Mouse (Mus musculus) heart, embryonic 13.5 days (tissue): ENCODE results near the gene AL731706.1. TPM values are rescaled to one million over a fixed set of nuclear protein-coding genes. Genes with fewer than 3 reads are reported as not detected.
A peak's percentile ranks its signal among the peaks of the same experiment; 100 is the strongest.
"Not testable (repeated sequence)": the region's sequence is repeated elsewhere in the genome, so short reads cannot be mapped to it uniquely, and the experiment has no call there.

Source experiments
- ATAC-seq: fragments of 200-750 bp; cut with Nextera tagmentation; 2 replicates; pipeline ENCODE4 v1.8.0; 2017; ENCODE audit warnings: moderate TSS enrichment; ENCODE audit not compliant: insufficient number of reproducible peaks, low FRiP score, low TSS enrichment; ENCODE audit errors: extremely low read depth
- H3K27ac ChIP-seq: fragments of 300-500 bp; sonication (generic); replicated peaks from 2 replicates; pipeline ENCODE4 v1.5.1; 2015; ENCODE audit warnings: moderate library complexity, mild to moderate bottlenecking, inconsistent platforms
- H3K27me3 ChIP-seq: fragments of 300-500 bp; sonication (generic); replicated peaks from 2 replicates; pipeline ENCODE4 v1.6.1; 2015; ENCODE audit warnings: mild to moderate bottlenecking, inconsistent platforms
- H3K36me3 ChIP-seq: fragments of 300-500 bp; sonication (generic); 2 replicates; pipeline ENCODE4 v1.6.1; 2015; ENCODE audit warnings: mild to moderate bottlenecking, inconsistent platforms
- H3K4me1 ChIP-seq: fragments of 300-500 bp; sonication (generic); 2 replicates; pipeline ENCODE4 v1.6.1; 2015; ENCODE audit warnings: inconsistent platforms
- H3K4me2 ChIP-seq: fragments of 300-500 bp; sonication (generic); 2 replicates; pipeline ENCODE4 v1.6.1; 2015; ENCODE audit warnings: inconsistent platforms, mild to moderate bottlenecking, moderate library complexity
- H3K4me3 ChIP-seq: fragments of 300-500 bp; sonication (generic); 2 replicates; pipeline ENCODE4 v1.5.1; 2015; ENCODE audit warnings: moderate library complexity, mild to moderate bottlenecking, inconsistent platforms
- H3K9ac ChIP-seq: fragments of 300-500 bp; sonication (generic); 2 replicates; pipeline ENCODE4 v1.6.1; 2015; ENCODE audit warnings: inconsistent platforms, mild to moderate bottlenecking, moderate library complexity
- H3K9me3 ChIP-seq: fragments of 300-500 bp; sonication (generic); 2 replicates; pipeline ENCODE4 v1.6.1; 2016; ENCODE audit warnings: inconsistent platforms
- WGBS: fragments of 180-500 bp; shearing (Covaris S2); methylation state at CpG from one replicate; pipeline ENCODE4 v1.1.7; 2015; ENCODE audit warnings: mixed read lengths; 5-methylcytosine and 5-hydroxymethylcytosine counted together
- polyA plus RNA-seq: library from polyadenylated mRNA; unstranded; fragments of >200 nt; fragmentation: Nextera tagmentation; extraction: Ambion mirVana; gene quantifications from 2 replicates; pipeline ENCODE4 v1.2.1, GENCODE M21; 2015

Gene AL731706.1
- polyA plus RNA-seq, 1 experiment from 2014 or later, result 34.1 TPM

DNA sequence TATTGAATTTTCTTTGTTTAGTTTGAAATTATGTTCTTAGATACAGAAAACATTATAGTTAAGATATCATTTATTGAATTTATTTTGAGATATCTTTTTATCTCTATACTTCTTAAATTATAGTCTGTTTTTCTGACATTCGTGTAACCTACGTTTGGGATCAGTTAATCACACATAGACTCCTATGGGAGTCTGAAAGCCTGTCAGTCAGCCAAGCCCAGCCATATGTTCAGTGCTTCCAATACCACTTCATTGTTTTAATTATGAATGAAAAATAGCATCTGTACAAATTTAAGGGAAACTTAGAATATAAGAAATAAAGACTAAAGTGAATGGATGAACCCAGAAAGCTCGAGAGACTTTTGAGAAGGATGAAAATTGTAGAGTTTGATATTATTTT is 17.4 kb upstream of the AL731706.1 start:
- no peak overlapping the region for H3K9ac ChIP-seq
- H3K4me3 ChIP-seq, result no peak overlapping the region
- H3K36me3 ChIP-seq, result peaks cover 12% of the 10 kb centered on the region
- no peak overlapping the region for H3K27ac ChIP-seq
- no peak overlapping the region for H3K4me2 ChIP-seq
- H3K27me3 ChIP-seq, result no peaks in the 10 kb centered on the region
- H3K9me3 ChIP-seq, result no peaks in the 10 kb centered on the region
- ATAC-seq, result no peak
- peaks cover 15% of the 10 kb centered on the region for H3K4me1 ChIP-seq
- 72% methylated on average over 3 of the region's 3 CpGs for WGBS

DNA sequence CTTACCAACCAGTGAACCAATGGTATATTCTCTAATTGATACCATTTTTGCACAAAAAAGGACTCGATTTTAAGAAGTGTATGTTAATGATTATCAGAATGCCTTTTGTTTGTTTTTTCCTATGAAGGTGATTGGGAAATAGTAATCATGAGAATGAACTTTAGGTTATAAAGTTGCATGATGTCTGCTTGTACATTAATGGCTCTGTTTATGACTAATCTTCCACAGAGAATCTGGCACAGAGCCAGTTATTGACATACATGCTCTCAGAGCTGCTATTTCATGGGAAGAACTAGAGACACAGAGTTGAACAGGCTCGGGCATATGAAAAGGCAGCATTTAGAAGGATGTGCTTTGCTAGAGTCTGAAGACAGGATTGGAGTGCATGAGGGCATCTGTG is 4.9 kb upstream of the AL731706.1 start:
- Histone ChIP-seq H3K36me3 (no peaks in the 10 kb centered on the region), H3K27me3 (no peaks in the 10 kb centered on the region), H3K9ac (no peak overlapping the region), H3K27ac (no peak overlapping the region), H3K4me3 (no peak overlapping the region), H3K4me1 (peaks cover 9% of the 10 kb centered on the region), H3K4me2 (no peak overlapping the region), H3K9me3 (no peaks in the 10 kb centered on the region)
- 75% methylated on average over 2 of the region's 2 CpGs for WGBS
- ATAC-seq, result no peak

DNA sequence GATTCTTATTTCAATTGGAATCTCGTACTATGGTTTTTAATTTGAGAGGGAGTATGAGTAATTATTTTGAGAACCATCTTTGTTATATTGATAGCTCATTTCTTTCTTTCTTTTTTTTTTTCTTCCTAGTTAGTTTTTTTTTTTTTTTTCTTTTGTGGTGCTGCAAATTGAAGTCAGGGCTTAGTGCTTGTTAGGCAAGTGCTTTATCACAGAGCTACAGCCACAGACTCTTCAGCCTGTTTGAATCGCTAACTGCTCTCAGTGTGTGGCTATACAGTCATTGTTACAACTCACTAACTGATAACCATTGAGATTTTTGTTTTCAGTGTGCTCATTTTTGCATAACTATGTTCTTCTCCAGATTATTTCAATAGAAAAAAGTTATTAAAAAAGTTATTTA is 3.3 kb upstream of the AL731706.1 start:
- 76% methylated on average over 2 of the region's 2 CpGs for WGBS

DNA sequence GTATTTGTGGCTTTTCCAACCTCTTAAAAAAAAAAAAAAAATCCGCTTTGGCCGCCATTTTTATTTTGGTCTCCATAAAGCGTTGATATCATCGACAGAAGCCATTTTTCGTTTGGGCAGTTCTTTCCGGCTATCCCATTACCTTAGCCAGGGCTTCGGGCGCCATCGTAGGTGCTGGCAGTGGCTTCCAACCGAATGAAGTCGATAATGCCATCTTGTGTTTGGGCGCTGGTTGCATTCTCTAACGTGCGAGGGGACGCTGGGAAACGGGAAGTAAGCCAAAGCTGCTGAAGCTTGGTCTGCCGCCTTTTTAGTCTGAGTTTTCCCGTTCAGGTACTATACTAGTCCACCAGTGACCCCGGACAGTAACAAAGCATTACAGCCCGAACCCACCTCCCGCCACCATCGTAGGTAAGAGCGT is 772 bp upstream of the AL731706.1 start:
- Histone ChIP-seq H3K9ac (peak overlapping the region; percentile 82), H3K9me3 (no peaks in the 10 kb centered on the region), H3K36me3 (no peaks in the 10 kb centered on the region), H3K4me1 (peaks cover 30% of the 10 kb centered on the region), H3K27ac (peak overlapping the region; percentile 96), H3K4me3 (peak overlapping the region; percentile 88), H3K4me2 (peak overlapping the region; percentile 68), H3K27me3 (no peaks in the 10 kb centered on the region)
- WGBS, result under 1% methylated on average over 23 of the region's 23 CpGs
- peak; percentile 44; the same call in 1 of the 2 replicates for ATAC-seq

More for the DNA sequence above, 3.3 kb upstream of the AL731706.1 start:
- ATAC-seq, result no peak
- Histone ChIP-seq H3K9me3 (no peaks in the 10 kb centered on the region), H3K36me3 (no peaks in the 10 kb centered on the region), H3K4me2 (no peak overlapping the region), H3K27me3 (no peaks in the 10 kb centered on the region), H3K27ac (no peak overlapping the region), H3K4me1 (peaks cover 17% of the 10 kb centered on the region), H3K4me3 (no peak overlapping the region), H3K9ac (no peak overlapping the region)

DNA sequence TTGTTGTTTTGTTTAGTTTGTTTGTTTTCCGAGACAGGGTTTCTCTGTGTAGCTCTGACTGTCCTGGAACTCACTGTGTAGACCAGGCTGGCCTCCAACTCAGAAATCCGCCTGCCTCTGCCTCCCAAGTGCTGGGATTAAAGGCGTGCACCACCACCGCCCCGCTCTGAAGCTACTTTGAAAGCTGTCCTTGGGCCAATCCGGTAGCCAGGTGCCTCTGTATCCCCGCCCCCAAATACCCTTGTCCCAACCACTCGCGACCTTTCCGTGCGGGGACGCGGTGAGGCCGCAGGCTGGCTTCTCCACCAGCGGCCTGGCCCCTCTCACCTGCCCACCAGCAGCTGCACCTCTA is 497 bp downstream of the AL731706.1 start:
- H3K9me3 ChIP-seq, H3K27me3 ChIP-seq, H3K36me3 ChIP-seq: not testable (repeated sequence)
- Histone ChIP-seq H3K4me3 (peak overlapping the region; percentile 88), H3K4me1 (peaks cover 30% of the 10 kb centered on the region), H3K9ac (peak overlapping the region; percentile 90), H3K4me2 (peak overlapping the region; percentile 68), H3K27ac (peak overlapping the region; percentile 96)
- peak; percentile 65 for ATAC-seq
- WGBS, result 6% methylated on average over 15 of the region's 15 CpGs

DNA sequence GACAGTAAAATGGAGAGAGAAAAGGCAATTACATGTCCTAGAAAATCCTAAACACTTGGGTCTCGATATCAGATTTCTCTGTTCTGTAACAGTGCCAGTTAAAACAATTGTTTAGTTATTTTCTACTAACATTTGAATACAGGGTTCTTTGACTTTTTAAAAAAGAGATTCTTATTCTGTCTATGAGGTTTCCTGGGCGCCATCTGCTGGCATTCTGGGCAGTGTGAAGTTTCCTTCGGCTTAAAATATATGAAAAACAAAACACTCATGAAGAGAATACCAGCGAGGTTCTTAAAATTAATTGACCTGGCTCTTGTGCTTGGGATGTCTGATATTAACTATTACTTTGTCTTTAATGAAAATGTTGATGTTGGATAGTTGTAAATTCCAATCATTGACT is 4.3 kb downstream of the AL731706.1 start:
- Histone ChIP-seq H3K27me3 (no peaks in the 10 kb centered on the region), H3K9ac (no peak overlapping the region), H3K27ac (no peak overlapping the region), H3K4me3 (no peak overlapping the region), H3K36me3 (peaks cover 34% of the 10 kb centered on the region), H3K4me1 (peaks cover 21% of the 10 kb centered on the region), H3K9me3 (no peaks in the 10 kb centered on the region), H3K4me2 (no peak overlapping the region)
- no peak for ATAC-seq
- 68% methylated on average over 4 of the region's 4 CpGs for whole genome bisulfite sequencing

DNA sequence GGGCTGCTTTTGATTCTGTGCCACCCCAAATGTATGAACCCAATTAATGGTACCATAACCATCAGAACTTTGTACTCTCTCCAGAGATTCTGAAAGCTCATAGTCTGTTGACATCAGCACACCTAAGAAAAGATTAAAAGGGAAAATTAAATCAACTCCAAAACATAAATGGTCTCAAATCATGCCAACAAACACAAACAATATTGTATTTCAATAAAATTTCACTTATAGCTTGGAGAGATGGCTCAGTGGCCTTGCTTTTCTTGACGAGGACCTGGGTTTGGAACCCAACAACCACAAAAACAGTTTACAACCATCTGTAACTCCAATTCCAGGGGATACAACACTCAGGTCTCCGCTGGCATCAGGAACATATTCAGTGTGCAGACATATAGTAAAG is 5.6 kb downstream of the AL731706.1 start, which contains the start of gene AL731706.2:
Gene AL731706.2 (minus strand): TSS at position 101 of the 400 bp plus-strand sequence.
- Histone ChIP-seq H3K4me1 (peaks cover 21% of the 10 kb centered on the region), H3K9me3 (no peaks in the 10 kb centered on the region), H3K27ac (no peak within 1 kb of the TSS), H3K9ac (no peak within 1 kb of the TSS), H3K27me3 (no peaks in the 10 kb centered on the region), H3K4me3 (no peak within 1 kb of the TSS), H3K36me3 (peaks cover 47% of the 10 kb centered on the region), H3K4me2 (no peak within 1 kb of the TSS)
- 91% methylated on average over 2 of the region's 2 CpGs for WGBS
- no peak for ATAC-seq

DNA sequence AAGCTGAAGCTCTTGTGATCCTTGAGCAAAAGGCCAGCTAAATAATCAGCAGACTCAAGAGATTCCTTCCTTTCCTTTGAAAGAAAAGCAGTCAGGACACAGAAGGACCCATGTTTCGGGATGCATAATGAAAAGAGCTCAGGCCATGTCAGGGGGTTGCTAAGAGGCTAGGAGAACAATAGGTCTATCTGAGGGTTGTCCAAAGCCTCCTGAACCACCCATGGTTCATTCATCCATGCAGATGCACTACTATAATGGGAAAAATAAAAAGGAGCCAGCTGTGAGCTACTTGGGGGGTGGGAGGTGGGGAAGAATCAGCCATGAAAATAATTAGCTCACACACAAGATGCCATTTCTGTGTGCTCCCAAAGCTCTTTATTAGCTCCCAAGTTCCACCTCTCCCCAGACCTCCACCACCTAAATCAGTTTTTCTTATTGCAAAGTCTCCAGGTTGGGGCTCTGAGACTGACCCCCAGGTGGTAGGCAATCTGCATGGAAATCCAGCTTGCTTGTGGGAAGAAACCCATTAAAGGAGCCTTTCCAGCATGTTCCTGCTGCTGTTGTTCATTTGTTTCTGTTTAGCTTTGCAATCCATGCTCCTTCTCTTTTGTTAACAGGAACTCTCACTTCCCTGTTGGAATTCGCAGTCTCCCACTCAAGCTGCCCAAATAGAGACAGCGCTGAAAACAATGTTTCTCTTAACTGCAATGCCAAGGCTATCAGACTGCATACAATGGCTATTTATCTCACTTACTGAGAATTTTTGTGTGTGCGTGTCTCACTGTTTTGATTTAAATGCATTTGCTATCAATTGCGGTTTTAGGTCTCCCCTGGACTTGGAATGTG is 36.4 kb downstream of the AL731706.1 start:
- Histone ChIP-seq H3K4me3 (no peak overlapping the region), H3K9ac (no peak overlapping the region), H3K9me3 (no peaks in the 10 kb centered on the region), H3K27ac (no peak overlapping the region), H3K4me2 (no peak overlapping the region), H3K4me1 (0 out of 2 replicates have a peak, but pooled peaks cover 2% of the 10 kb centered on the region), H3K27me3 (no peaks in the 10 kb centered on the region), H3K36me3 (no peaks in the 10 kb centered on the region)
- no peak for ATAC-seq
- WGBS, result 54% methylated on average over 5 of the region's 5 CpGs

DNA sequence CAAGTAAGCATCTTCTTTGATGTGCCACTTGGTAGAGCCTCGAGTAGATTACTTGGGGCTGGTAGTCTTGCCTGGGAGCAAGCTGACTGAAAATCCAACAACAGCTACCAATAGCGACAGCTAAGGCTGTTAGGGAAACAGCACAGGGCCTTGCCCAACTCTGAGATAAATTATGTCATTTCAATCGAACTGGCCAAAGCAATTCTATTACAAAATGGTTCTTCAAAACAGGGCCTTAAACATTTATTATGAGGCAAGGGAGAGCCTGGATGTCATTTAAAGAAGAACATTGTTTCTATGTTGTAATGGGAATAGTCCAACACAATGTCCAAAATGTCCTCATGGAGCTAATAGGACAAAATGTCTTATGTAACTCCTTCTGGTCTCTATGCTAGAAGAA is 40.8 kb downstream of the AL731706.1 start:
- Histone ChIP-seq H3K27me3 (no peaks in the 10 kb centered on the region), H3K4me3 (no peak overlapping the region), H3K27ac (no peak overlapping the region), H3K36me3 (no peaks in the 10 kb centered on the region), H3K9me3 (0 out of 2 replicates have a peak, but pooled peaks cover 1% of the 10 kb centered on the region), H3K4me1 (0 out of 2 replicates have a peak, but pooled peaks cover 2% of the 10 kb centered on the region), H3K4me2 (no peak overlapping the region), H3K9ac (no peak overlapping the region)
- ATAC-seq, result no peak
- WGBS, result 51% methylated on average over 3 of the region's 3 CpGs

DNA sequence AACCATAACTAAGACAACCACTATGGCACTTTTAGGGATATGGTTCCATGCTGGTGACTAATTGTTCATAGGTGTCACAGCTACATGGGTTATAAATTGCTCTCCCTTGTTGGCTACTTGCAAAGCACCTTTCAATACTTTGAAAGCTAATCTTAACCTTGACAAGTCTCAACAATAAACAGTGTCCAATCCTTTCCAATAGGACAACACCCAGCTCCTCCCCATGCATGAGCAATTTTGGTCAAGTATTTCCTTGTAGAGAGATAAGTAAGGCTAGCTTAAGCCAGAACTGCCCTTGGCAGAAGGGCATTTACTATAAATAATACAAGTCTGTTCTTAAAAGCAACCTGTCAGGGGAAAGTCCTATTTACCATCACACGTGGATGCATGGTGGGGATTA is 53.2 kb downstream of the AL731706.1 start:
- Histone ChIP-seq H3K36me3 (no peaks in the 10 kb centered on the region), H3K9me3 (no peaks in the 10 kb centered on the region), H3K4me2 (no peak overlapping the region), H3K4me1 (peaks cover 25% of the 10 kb centered on the region), H3K27ac (no peak overlapping the region; the same call in 1 of the 2 replicates), H3K27me3 (no peaks in the 10 kb centered on the region), H3K4me3 (no peak overlapping the region), H3K9ac (no peak overlapping the region)
- WGBS, result 21% methylated on average over 1 of the region's 1 CpGs
- ATAC-seq, result no peak

DNA sequence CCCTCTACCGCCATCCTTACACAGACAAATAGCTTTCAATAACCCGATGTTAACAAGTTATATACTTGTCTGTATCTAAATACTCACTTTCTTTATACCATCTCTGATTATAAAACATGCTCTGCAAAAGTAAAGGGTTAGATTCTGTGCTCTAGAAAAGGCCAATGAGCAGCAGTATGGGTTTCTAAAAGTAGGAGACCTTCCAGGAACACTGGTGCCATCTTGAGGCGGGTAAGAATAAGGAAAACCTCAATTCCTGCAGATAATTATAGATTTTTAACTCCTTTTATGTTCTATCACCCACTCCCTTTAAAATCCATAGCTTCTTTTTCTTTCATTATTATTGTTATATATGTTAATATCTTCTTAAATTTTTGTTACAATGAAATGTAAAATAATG is 55.3 kb downstream of the AL731706.1 start:
- 57% methylated on average over 3 of the region's 3 CpGs for WGBS
- no peak for ATAC-seq
- no peaks in the 10 kb centered on the region for H3K9me3 ChIP-seq

DNA sequence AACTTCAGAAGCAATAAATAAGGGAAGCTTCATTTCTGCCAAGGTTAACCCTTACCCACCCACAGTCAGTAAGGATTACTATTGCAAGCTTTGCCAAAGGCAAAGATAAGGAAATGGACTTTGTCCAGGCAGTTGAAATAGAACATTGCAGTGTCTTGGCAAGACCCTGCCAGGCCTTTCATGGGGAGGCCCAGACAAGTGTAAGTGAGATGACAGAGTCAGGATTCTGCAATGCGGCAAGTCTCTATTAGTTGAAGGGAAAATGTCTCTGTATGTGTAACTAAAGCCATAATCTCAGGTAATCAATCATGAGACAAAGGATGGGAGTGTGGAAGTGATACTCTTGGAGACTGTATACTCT is 56.5 kb downstream of the AL731706.1 start:
- peaks cover 29% of the 10 kb centered on the region for H3K4me1 ChIP-seq
- no peak overlapping the region for H3K4me3 ChIP-seq
- no peak for ATAC-seq
- 0 out of 2 replicates have a peak overlapping the region, but pooled peaks have one; percentile 3 for H3K27ac ChIP-seq
- no peaks in the 10 kb centered on the region for H3K9me3 ChIP-seq
- H3K36me3 ChIP-seq, result no peaks in the 10 kb centered on the region
- H3K4me2 ChIP-seq, result no peak overlapping the region
- H3K27me3 ChIP-seq, result no peaks in the 10 kb centered on the region
- no peak overlapping the region for H3K9ac ChIP-seq
- WGBS, result 58% methylated on average over 1 of the region's 1 CpGs

More for the DNA sequence above, 55.3 kb downstream of the AL731706.1 start:
- Histone ChIP-seq H3K4me1 (peaks cover 29% of the 10 kb centered on the region), H3K4me2 (no peak overlapping the region), H3K9ac (no peak overlapping the region), H3K27ac (no peak overlapping the region), H3K4me3 (no peak overlapping the region), H3K36me3 (no peaks in the 10 kb centered on the region), H3K27me3 (no peaks in the 10 kb centered on the region)
